Mouse (Mus musculus) embryonic facial prominence, embryonic 15.5 days (tissue): ENCODE data around the gene Prl2c3. TPM values are rescaled to one million over a fixed set of nuclear protein-coding genes. Genes with fewer than 3 reads are reported as not detected.
"Not testable (repeated sequence)": the region's sequence is repeated elsewhere in the genome, so short reads cannot be mapped to it uniquely, and the experiment has no call there.

ENCODE experiments used
- ATAC-seq: fragments of 200-750 bp; cut with Nextera tagmentation; 2 replicates; pipeline ENCODE4 v1.8.0; 2017; ENCODE audit warnings: low read depth, moderate TSS enrichment; ENCODE audit not compliant: insufficient number of reproducible peaks, low FRiP score, low TSS enrichment
- H3K27ac ChIP-seq: fragments of 300-500 bp; sonication (generic); replicated peaks from 2 replicates; pipeline ENCODE4 v1.5.1; 2015; ENCODE audit warnings: mild to moderate bottlenecking, inconsistent platforms
- H3K27me3 ChIP-seq: fragments of 300-500 bp; sonication (generic); 2 replicates; pipeline ENCODE4 v1.6.1; 2015; ENCODE audit warnings: inconsistent platforms
- H3K36me3 ChIP-seq: fragments of 300-500 bp; sonication (generic); 2 replicates; pipeline ENCODE4 v1.6.1; 2015; ENCODE audit warnings: mild to moderate bottlenecking, inconsistent platforms
- H3K4me1 ChIP-seq: fragments of 300-500 bp; sonication (generic); 2 replicates; pipeline ENCODE4 v1.6.1; 2015; ENCODE audit warnings: inconsistent platforms
- H3K4me2 ChIP-seq: fragments of 300-500 bp; sonication (generic); replicated peaks from 2 replicates; pipeline ENCODE4 v1.6.1; 2015; ENCODE audit warnings: mild to moderate bottlenecking, inconsistent platforms
- H3K4me3 ChIP-seq: fragments of 300-500 bp; sonication (generic); replicated peaks from 2 replicates; pipeline ENCODE4 v1.5.1; 2015; ENCODE audit warnings: mild to moderate bottlenecking, inconsistent platforms
- H3K9ac ChIP-seq: fragments of 300-500 bp; sonication (generic); 2 replicates; pipeline ENCODE4 v1.6.1; 2015; ENCODE audit warnings: inconsistent platforms
- H3K9me3 ChIP-seq: fragments of 300-500 bp; sonication (generic); replicated peaks from 2 replicates; pipeline ENCODE4 v1.6.1; 2016; ENCODE audit warnings: inconsistent platforms
- WGBS: fragments of 180-500 bp; shearing (Covaris S2); methylation state at CpG from one replicate; pipeline ENCODE4 v1.1.7; 2015; 5-methylcytosine and 5-hydroxymethylcytosine counted together
- polyA plus RNA-seq: library from polyadenylated mRNA; unstranded; fragments of >200 nt; fragmentation: Nextera tagmentation; extraction: Ambion mirVana; gene quantifications from 2 replicates; pipeline ENCODE4 v1.2.1, GENCODE M21; 2015

Gene Prl2c3
- polyA plus RNA-seq, 1 experiment from 2014 or later = not detected

GRCm38 (mm10) chr13:12769442-12770091 is 30.3 kb downstream of the Prl2c3 start:
- H3K27me3 ChIP-seq, H3K27ac ChIP-seq, H3K36me3 ChIP-seq, H3K9ac ChIP-seq, H3K9me3 ChIP-seq, H3K4me3 ChIP-seq, H3K4me1 ChIP-seq, H3K4me2 ChIP-seq: not testable (repeated sequence)
- ATAC-seq = 0 out of 2 replicates have a peak, but pooled peaks have one; percentile 57
- WGBS = 78% methylated on average over 6 of the region's 6 CpGs

Other genes starting within 250 kb of the Prl2c3 start
- 7.1 and 7.5 TPM in 2 replicates for gene Ero1lb, start 234.2 kb downstream of the Prl2c3 start, polyA plus RNA-seq
- gene Prl2c2, start 205.3 kb upstream of the Prl2c3 start, polyA plus RNA-seq = 0.31 TPM in 1 of 2 replicates, not detected in the other